Mouse (Mus musculus) B cell, adult 2 months (primary cell): ENCODE results near the gene Npdc1.

ENCODE experiments used
- DNase-seq, 2 experiments: peaks; one replicate each; pipeline ENCODE4 v3.0.0; 2022

Gene Npdc1

GRCm38 (mm10) chr2:25399051-25399450, at the start of gene Npdc1:
Gene Npdc1, plus strand, starts transcription at chr2:25399351.
- no peak for DNase-seq

GRCm38 (mm10) chr2:25349499-25349898, 49.7 kb upstream of the Npdc1 start:
- no peak for DNase-seq

GRCm38 (mm10) chr2:25350701-25351100, 48.5 kb upstream of the Npdc1 start:
- DNase-seq: no peak

- DNase-seq: no peak
Observed at GRCm38 (mm10) chr2:25354211-25354610, 44.9 kb upstream of the Npdc1 start.

GRCm38 (mm10) chr2:25355419-25356066, 43.6 kb upstream of the Npdc1 start:
- DNase-seq: no peak

- peak; percentile 84 to 87 for DNase-seq
Observed at GRCm38 (mm10) chr2:25356208-25357079, 42.7 kb upstream of the Npdc1 start, which contains the start of gene Dpp7. Gene Dpp7, minus strand, starts transcription at chr2:25356359.

- no peak for DNase-seq
Observed at GRCm38 (mm10) chr2:25359848-25360247, 39.3 kb upstream of the Npdc1 start.

- DNase-seq: no peak
Observed at GRCm38 (mm10) chr2:25363478-25364178, 35.5 kb upstream of the Npdc1 start.

GRCm38 (mm10) chr2:25364313-25364712, 34.8 kb upstream of the Npdc1 start:
- no peak for DNase-seq

DNA sequence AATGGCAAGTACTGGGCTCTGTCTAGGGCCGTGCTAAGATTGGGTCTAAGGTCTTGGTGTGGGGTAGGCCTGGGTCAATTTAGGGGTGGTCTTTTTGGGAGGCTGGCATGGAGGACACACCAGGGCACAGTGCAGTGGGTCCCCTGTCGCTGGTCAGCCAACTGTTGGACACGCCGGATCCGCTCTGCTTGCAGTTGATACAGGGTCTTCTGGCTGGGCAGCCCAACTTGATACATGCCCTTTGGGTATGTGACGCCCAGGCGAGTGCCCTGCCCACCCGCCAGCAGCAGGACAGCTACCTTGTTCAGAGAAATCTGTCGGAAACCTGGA, 34.4 kb upstream of the Npdc1 start:
- no peak for DNase-seq

DNA sequence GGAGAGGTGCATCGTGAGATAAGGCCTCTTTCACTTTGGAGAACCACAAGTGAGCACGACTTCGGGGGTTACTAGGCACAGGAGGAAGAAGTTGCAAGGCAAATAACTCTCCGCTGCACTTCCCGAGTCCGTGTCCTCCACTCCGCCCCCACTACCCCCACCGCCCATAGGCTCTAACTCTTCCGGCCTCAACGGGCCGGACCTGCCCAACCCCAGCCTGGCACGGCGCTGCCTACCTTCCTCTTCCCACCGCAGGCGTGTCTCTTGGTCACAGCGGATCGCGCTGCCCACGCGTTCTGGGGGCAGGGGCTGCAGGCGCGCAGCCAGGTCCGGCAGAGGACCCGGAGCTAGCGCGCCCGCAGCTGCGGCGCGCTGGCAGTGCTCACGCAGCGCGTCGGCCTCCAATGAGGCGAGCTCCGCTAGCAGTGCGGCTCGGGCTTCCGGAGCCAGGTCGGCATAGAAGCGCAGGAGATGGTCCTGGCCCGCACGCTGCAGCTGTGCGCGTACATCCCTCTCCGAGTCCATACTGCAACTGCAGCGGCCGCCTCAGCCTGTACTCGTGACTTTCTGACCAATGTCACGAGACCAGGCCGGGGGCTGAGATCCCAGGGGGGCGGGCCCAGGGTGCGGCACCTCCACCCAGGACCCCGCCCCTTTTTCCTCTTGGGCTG, 33.9 kb upstream of the Npdc1 start, which contains the start of gene Uap1l1:
Gene Uap1l1, minus strand, starts transcription at position 592 of the 671 bp plus-strand sequence.
- DNase-seq: peak; percentile 64

GRCm38 (mm10) chr2:25369996-25370395, 29.2 kb upstream of the Npdc1 start:
- DNase-seq: no peak

GRCm38 (mm10) chr2:25371764-25372643, 27.1 kb upstream of the Npdc1 start, which contains the start of gene Sapcd2:
Gene Sapcd2, plus strand, starts transcription at chr2:25372321.
- DNase-seq: peak; percentile 85

GRCm38 (mm10) chr2:25372644-25373391, 26.3 kb upstream of the Npdc1 start:
- no peak for DNase-seq

- DNase-seq: no peak
Observed at GRCm38 (mm10) chr2:25373431-25373830, 25.7 kb upstream of the Npdc1 start.

- DNase-seq: peak; percentile 47 to 55
Observed at GRCm38 (mm10) chr2:25376589-25376988, 22.6 kb upstream of the Npdc1 start.

- no peak for DNase-seq
Observed at GRCm38 (mm10) chr2:25384492-25384891, 14.7 kb upstream of the Npdc1 start.

GRCm38 (mm10) chr2:25391266-25391665, 7.9 kb upstream of the Npdc1 start:
- DNase-seq: no peak

DNA sequence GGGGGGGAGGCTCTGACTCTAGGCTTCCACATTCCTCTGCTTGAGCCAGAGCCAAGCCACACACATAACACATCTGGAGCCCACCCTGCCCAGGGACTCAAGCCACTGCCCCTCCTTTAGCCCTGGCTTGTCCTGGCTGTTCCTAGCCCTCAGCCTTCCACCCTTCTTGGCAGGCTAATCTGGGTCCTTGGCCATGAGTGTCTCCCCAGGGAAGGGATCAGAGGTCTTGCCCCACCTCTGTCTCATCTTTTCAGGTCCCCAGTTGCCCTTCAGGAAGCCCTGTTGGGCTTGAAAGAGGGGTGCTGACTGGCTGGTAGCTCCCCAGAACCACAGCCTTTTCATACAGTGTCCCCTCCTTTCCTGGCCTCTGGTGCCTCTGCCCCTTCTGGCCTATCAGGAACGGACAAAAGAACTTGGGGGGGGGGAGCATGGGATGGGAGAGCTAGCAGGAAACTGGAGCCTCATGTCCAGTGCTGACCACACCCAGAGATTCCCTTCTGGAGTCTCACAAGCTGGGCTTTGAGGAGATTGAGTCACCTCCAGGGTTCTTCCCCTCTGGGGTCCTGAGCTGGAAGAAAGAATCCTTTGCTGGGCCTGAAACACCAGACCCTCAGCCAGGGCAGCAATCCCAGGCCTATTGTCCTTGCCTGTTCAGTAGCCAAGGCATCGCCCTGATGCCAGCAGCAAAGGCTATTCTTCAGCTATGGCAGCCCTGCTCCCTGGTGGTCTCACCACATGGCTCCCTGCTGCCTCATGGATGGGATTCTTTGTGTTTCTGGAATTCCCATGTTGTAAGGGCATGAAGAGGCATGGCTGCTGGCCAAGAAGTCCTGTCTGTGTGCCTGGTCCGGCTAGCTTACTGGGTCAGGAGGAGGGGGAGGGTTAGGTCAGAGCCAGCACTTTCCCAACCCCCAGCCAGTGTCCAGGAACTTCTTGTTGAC, 4.6 kb upstream of the Npdc1 start:
- DNase-seq: no peak
